Mouse (Mus musculus): ENCODE data around the gene Sirt3.
"Not testable (repeated sequence)": the region's sequence is repeated elsewhere in the genome, so short reads cannot be mapped to it uniquely, and the experiment has no call there.

The Sirt3 gene

DNA sequence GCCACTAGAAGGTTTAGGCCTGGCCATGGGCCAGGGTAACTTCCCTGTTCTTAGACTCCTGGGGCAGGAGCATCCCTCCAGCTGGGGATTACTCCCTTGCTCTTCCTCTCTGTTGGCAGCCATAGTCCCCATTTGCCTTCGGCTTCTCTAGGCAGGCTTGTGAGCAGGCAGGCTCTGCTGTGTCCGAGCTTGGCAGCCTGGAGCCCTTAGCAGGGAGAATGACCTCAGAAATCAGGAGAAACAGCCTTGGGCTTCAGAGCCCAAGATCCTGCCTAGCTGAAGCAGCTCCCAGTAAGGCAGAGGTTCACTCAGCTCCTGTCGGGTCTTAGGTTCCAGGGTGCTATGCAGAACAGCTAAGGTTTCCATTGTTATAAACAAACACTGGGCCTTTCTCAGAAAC lies 17.0 kb upstream of the Sirt3 start:
- no peak for DNase-seq (ENCODE audit: low read depth in 2 of 2, low spot score in 2 of 2)

- DNase-seq (ENCODE audit: low read depth in 2 of 2, low spot score in 2 of 2) = no peak
These were observed 15.8 kb upstream of the Sirt3 start for GRCm38 (mm10) chr7:140897863-140898262.

GRCm38 (mm10) chr7:140894611-140895010 lies 12.5 kb upstream of the Sirt3 start:
- no peak for DNase-seq (ENCODE audit: low read depth in 2 of 2, low spot score in 2 of 2)

GRCm38 (mm10) chr7:140894031-140894430 lies 11.9 kb upstream of the Sirt3 start:
- DNase-seq (ENCODE audit: low read depth in 2 of 2, low spot score in 2 of 2) = no peak

DNA sequence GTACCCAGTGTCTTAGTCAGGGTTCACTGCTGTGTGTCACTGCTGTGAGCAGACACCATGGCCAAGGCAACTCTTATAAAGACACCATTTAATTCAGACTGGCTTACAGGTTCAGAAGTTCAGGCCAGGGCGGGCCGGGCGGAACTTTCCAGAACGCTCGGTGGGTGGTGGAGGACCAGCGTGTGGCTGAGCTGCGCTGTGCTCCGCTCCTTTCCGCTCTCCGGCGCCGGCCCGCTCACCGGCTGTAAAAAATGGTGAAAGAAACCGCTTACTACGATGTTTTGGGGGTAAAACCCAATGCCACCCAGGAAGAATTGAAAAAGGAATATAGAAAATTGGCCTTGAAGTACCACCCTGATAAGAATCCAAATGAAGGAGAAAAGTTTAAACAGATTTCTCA lies 8.5 kb upstream of the Sirt3 start:
- not testable (repeated sequence) for DNase-seq (ENCODE audit: low read depth in 2 of 2, low spot score in 2 of 2)

GRCm38 (mm10) chr7:140882469-140882803 lies 327 bp upstream of the Sirt3 start:
- no peak for DNase-seq (ENCODE audit: low read depth in 2 of 2, low spot score in 2 of 2)

DNA sequence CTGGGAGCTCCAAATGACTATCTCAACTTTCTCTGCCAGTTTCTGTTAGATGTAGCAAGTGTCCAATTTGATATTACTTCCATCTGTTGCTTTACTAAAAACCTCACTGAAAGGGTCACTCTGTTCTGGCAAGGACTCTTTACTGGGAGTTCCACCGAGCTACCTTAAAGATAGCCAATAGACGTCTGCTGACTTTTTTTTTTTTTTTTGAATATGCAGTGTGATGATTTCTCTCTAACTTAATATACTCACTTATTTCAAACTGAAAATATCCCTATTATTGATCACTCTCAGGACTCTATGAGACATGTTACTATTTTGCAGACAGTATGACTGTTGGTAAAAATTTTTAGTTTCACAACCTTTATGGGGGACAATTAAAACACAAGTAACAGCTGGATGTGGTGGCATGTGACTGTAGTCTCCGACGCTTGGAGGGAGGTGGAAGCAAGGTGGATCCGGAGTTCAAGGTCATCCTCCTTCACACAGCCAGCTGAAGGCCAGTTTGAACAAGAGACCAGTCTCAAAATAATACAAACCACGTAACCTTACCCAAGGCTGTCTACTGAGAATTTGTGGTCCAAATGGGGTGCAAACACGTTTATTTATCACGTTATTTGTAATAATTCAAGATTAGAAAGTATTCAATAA lies 1.1 kb downstream of the Sirt3 start:
- DNase-seq (ENCODE audit: low read depth in 2 of 2, low spot score in 2 of 2) = no peak

DNA sequence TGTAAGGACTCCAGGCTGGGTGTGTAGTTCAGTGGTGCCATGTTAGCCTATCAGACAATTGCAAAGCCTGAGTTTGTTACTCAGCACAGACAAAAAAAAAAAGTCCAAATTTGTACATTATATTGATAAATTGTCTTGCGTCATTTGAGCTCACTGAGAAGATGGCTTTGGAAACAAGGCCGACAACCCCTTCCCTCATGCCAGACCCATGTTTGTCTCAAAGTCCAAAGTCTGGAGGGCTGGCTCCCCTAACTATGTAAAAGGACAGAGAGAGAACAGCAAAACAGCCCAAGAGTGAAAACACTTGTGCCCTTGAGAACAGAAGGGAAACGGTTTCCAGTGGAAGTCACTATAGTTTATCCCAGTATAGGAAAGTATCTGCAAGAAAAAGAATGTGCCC lies 1.7 kb downstream of the Sirt3 start:
- no peak for DNase-seq (ENCODE audit: low read depth in 2 of 2, low spot score in 2 of 2)

- no peak for DNase-seq (ENCODE audit: low read depth in 2 of 2, low spot score in 2 of 2)
These were observed 2.8 kb downstream of the Sirt3 start for GRCm38 (mm10) chr7:140879355-140879754.

GRCm38 (mm10) chr7:140877364-140877763 lies 4.7 kb downstream of the Sirt3 start:
- DNase-seq (ENCODE audit: low read depth in 2 of 2, low spot score in 2 of 2) = no peak

DNA sequence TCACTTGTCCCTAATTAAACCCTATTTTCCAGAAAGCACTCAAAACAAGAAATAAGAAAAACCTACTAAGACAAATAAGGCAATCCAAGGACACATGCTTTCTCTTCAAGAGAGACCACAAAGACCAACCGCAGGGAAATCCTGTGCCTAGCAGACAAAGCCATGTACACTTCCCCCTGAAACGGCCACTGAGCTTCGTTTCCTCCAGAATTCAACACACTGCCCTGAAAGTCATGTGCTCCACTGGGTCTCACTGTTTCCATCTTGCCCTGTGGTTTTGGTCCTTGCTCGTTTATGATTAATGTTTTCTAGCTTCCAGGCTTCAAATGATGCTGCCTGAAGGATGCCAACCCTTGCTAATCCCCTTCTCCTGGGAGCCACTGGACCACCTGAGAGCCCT lies 7.9 kb downstream of the Sirt3 start:
- no peak for DNase-seq (ENCODE audit: low read depth in 2 of 2, low spot score in 2 of 2)

DNA sequence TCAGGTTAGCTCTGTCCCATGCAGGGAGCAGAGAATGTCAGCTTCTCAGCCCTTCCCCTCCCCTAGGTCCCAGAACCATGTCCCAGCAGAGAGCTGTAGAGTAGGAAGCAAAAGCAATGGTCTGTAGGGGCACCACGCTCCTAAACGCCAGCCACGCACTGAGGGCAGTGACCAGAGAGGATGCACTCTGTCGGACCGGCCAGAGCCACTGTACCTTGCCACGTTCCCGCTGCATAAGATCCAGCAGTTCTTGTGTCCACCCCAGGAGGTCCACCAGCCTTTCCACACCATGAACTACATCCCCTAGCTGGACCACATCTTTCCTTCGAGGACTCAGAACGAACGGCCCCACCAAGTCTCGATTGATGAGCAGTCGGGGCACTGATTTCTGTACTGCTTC lies 17.3 kb downstream of the Sirt3 start:
- DNase-seq (ENCODE audit: low read depth in 2 of 2, low spot score in 2 of 2) = no peak

- DNase-seq (ENCODE audit: low read depth in 2 of 2, low spot score in 2 of 2) = no peak
These were observed 21.4 kb downstream of the Sirt3 start for GRCm38 (mm10) chr7:140860728-140861127.

DNA sequence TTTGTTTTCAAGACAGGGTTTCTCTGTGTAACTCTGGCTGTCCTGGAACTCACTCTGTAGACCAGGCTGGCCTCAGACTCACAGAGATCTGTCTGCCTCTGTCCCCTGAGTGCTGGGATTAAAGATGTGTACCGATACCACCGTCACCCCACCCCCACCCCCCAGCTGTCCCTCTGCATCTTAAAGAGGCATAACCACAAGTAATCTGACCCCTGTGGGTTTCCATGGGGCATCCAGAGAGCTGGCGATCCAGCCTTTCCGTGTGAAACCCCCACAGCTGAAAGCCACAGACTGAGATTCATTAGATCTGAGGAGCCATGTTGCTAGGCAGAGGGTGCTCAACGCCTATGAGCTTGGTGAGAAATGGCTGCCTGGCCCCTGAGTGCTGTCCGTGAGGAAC lies 22.1 kb downstream of the Sirt3 start:
- DNase-seq (ENCODE audit: low read depth in 2 of 2, low spot score in 2 of 2) = no peak

- DNase-seq (ENCODE audit: low read depth in 2 of 2, low spot score in 2 of 2) = no peak
These were observed 23.4 kb downstream of the Sirt3 start for GRCm38 (mm10) chr7:140858746-140859145.

- no peak for DNase-seq (ENCODE audit: low read depth in 2 of 2, low spot score in 2 of 2)
These were observed 24.3 kb downstream of the Sirt3 start, which contains the start of gene Bet1l for GRCm38 (mm10) chr7:140857550-140858505. Gene Bet1l, minus strand, starts transcription at chr7:140857577.

- DNase-seq (ENCODE audit: low read depth in 2 of 2, low spot score in 2 of 2) = peak; percentile 76 to 77
These were observed 25.1 kb downstream of the Sirt3 start, which contains the start of gene Ric8a for GRCm38 (mm10) chr7:140856785-140857549. Gene Ric8a, plus strand, starts transcription at chr7:140856957.

GRCm38 (mm10) chr7:140855860-140856784 lies 26.0 kb downstream of the Sirt3 start, which contains the start of gene Gm45785:
Gene Gm45785, minus strand, starts transcription at chr7:140856331.
- DNase-seq (ENCODE audit: low read depth in 2 of 2, low spot score in 2 of 2) = peak; percentile 63 to 64

DNA sequence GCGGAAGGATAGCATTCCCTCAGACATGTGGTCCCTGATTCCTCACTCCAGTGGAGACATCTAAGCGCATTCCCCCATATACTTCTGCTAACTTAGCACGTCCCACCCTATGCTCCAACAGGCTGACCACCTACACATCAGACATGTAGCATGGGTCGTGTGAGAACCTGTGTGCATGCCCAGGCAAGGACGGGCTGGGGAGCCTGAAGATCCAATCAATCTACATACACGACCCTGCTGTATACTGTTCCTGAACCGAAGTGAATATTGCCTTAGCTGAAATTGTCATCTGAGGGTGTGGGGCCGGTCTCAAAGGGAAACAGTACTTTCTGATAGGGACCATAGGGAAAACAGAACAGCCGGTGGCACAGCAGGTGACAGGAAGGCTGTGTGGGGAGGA lies 26.9 kb downstream of the Sirt3 start:
- no peak for DNase-seq (ENCODE audit: low read depth in 2 of 2, low spot score in 2 of 2)

DNA sequence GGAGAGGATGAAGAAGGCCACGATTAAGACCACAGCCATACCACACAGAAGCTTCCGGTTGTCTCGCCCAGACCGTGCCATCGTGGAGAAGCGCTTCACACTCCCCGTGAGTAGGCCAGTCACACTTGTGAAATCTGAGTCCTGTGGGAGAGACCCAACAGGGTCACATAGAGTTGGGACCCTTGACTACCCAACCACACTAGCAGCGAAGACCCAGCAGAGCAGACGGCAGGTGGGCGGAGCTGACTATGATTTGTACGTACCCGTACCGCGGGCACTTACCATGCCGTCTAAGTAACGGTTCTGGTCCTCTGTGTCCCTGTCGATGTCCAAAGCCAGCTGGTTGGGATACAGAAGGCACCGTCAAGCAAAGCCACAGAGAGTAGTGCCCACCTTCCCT lies 27.6 kb downstream of the Sirt3 start:
- no peak for DNase-seq (ENCODE audit: low read depth in 2 of 2, low spot score in 2 of 2)

All from CD8-positive naive resting alpha-beta T cell, adult 2 months (primary cell).